Mouse (Mus musculus): ENCODE measurements around the gene Gsn. TPM values are rescaled to one million over a fixed set of nuclear protein-coding genes. Genes with fewer than 3 reads are reported as not detected.

Gsn gene
- polyA plus RNA-seq, 1 experiment from 2014 or later = 188 TPM

Other genes with a start within 250 kb of the Gsn start
- 69.0 and 72.4 TPM in 2 replicates for gene Hc, start 194.9 kb upstream of the Gsn start, polyA plus RNA-seq (2015; fragmentation: Nextera tagmentation; extraction: Ambion mirVana)
- gene AI182371, start 154.8 kb upstream of the Gsn start, polyA plus RNA-seq (2015; fragmentation: Nextera tagmentation; extraction: Ambion mirVana) = 51.6 and 55.6 TPM in 2 replicates
- 7.9 and 8.4 TPM in 2 replicates for gene Cntrl, start 146.9 kb upstream of the Gsn start, polyA plus RNA-seq (2015; fragmentation: Nextera tagmentation; extraction: Ambion mirVana)
- gene Rab14, start 55.3 kb upstream of the Gsn start, polyA plus RNA-seq (2015; fragmentation: Nextera tagmentation; extraction: Ambion mirVana) = 110 and 114 TPM in 2 replicates
- 181 and 189 TPM in 2 replicates for gene Stom, start 80.6 kb downstream of the Gsn start, polyA plus RNA-seq (2015; fragmentation: Nextera tagmentation; extraction: Ambion mirVana)
- gene 4930568D16Rik, start 111.3 kb downstream of the Gsn start, polyA plus RNA-seq (2015; fragmentation: Nextera tagmentation; extraction: Ambion mirVana) = not detected in 2 replicates
- gene 4930402F06Rik, start 140.8 kb downstream of the Gsn start, polyA plus RNA-seq (2015; fragmentation: Nextera tagmentation; extraction: Ambion mirVana) = not detected in 2 replicates
- gene Ggta1, start 206.9 kb downstream of the Gsn start, polyA plus RNA-seq (2015; fragmentation: Nextera tagmentation; extraction: Ambion mirVana) = 9.1 and 9.6 TPM in 2 replicates